Mouse (Mus musculus) heart, postnatal 0 days (tissue): ENCODE results near the gene Prkcq.

ENCODE experiments used
- CTCF ChIP-seq: IDR thresholded peaks from 2 replicates; pipeline ENCODE4 v1.5.1; 2016; ENCODE audit warnings: antibody characterized with exemption, control low read depth, low read depth
- EP300 ChIP-seq: IDR thresholded peaks from 2 replicates; pipeline ENCODE4 v1.6.1; 2016; ENCODE audit warnings: antibody characterized with exemption, low read depth

DNA sequence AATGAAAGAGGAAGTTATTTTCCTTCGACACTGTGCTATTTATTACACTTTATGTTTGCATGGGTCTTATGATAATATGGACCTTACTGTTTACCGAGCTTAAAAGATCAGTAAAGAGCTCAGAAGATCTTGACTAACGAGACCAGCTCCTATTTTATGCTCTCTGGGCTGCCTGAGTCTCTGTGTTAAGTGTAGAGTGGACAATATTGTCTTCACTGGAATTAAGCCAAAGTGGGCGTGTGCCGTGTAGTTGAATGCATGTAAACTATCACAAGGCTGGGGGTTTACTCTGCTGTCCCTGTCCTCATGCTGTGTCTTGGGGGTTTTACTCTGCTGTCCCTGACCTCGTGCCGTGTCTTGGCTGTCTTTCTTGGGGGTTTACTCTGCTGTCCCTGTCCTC, 107.1 kb downstream of the Prkcq start:
- TF ChIP-seq CTCF = no peak
- TF ChIP-seq EP300 = no peak
